Mouse (Mus musculus) forebrain, embryonic 14.5 days (tissue): ENCODE measurements around the gene Atp2a2. TPM values are rescaled to one million over a fixed set of nuclear protein-coding genes. Genes with fewer than 3 reads are reported as not detected.

ENCODE experiments used
- ATAC-seq: fragments of 200-750 bp; cut with Nextera tagmentation; 2 replicates; pipeline ENCODE4 v1.8.0; 2017; ENCODE audit warnings: mild to moderate bottlenecking, moderate library complexity
- DNase-seq: peaks from one replicate; pipeline ENCODE4 v3.0.0-alpha.2; 2015; ENCODE audit warnings: low spot score
- H3K27ac ChIP-seq: fragments of 300-500 bp; sonication (generic); 2 replicates; pipeline ENCODE4 v1.5.1; 2014; ENCODE audit warnings: low read depth, mild to moderate bottlenecking, control low read depth, low read length, moderate library complexity
- H3K27me3 ChIP-seq: fragments of 300-500 bp; sonication (generic); replicated peaks from 2 replicates; pipeline ENCODE4 v1.6.1; 2014; ENCODE audit warnings: low read length, control low read depth, mixed read lengths; ENCODE audit not compliant: control insufficient read depth, insufficient read depth
- H3K36me3 ChIP-seq: fragments of 300-500 bp; sonication (generic); 2 replicates; pipeline ENCODE4 v1.6.1; 2014; ENCODE audit warnings: low read length, control low read depth; ENCODE audit not compliant: control insufficient read depth, insufficient read depth
- H3K4me1 ChIP-seq: fragments of 300-500 bp; sonication (generic); 2 replicates; pipeline ENCODE4 v1.6.1; 2014; ENCODE audit warnings: antibody characterized with exemption, low read length, control low read depth; ENCODE audit not compliant: control insufficient read depth, insufficient read depth
- H3K4me2 ChIP-seq: fragments of 300-500 bp; sonication (generic); 2 replicates; pipeline ENCODE4 v1.6.1; 2014; ENCODE audit warnings: mild to moderate bottlenecking, control low read depth, low read length
- H3K4me3 ChIP-seq: fragments of 300-500 bp; sonication (generic); 2 replicates; pipeline ENCODE4 v1.5.1; 2014; ENCODE audit warnings: low read depth, low read length, control low read depth
- H3K9ac ChIP-seq: fragments of 300-500 bp; sonication (generic); 2 replicates; pipeline ENCODE4 v1.6.1; 2014; ENCODE audit warnings: mild to moderate bottlenecking, low read length, control low read depth, moderate library complexity
- H3K9me3 ChIP-seq: fragments of 300-500 bp; sonication (generic); replicated peaks from 2 replicates; pipeline ENCODE4 v1.6.1; 2016; ENCODE audit warnings: low read length, control low read depth, mixed read lengths; ENCODE audit not compliant: control insufficient read depth
- WGBS: fragments of 180-500 bp; shearing (Covaris S2); extraction: QIAGEN DNeasy Blood & Tissue Kit; methylation state at CpG from one replicate; pipeline ENCODE4 v1.1.7; 2014; 5-methylcytosine and 5-hydroxymethylcytosine counted together
- polyA plus RNA-seq: library from polyadenylated mRNA; unstranded; fragments of >200 nt; fragmentation: Nextera tagmentation; extraction: Ambion mirVana; gene quantifications from 2 replicates; pipeline ENCODE4 v1.2.1, GENCODE M21; 2014

Gene Atp2a2
- 34.8 and 35.1 TPM in 2 replicates for polyA plus RNA-seq

- peaks cover 28% of the 10 kb centered on the region for H3K4me1 ChIP-seq
- H3K36me3 ChIP-seq: peaks cover 6% of the 10 kb centered on the region; the same call in 1 of the 2 replicates
- peak within 1 kb of the TSS; percentile 99 for H3K9ac ChIP-seq
- DNase-seq (peak; percentile 97), ATAC-seq (peak; percentile 94)
- H3K4me2 ChIP-seq: peak within 1 kb of the TSS; percentile 64
- H3K27ac ChIP-seq: peak within 1 kb of the TSS; percentile 99
- H3K4me3 ChIP-seq: peak within 1 kb of the TSS; percentile 98
- WGBS: under 1% methylated on average over 80 of the region's 113 CpGs
- H3K9me3 ChIP-seq: 0 out of 2 replicates have a peak, but pooled peaks cover 2% of the 10 kb centered on the region
- no peaks in the 10 kb centered on the region for H3K27me3 ChIP-seq
Measured at GRCm38 (mm10) chr5:122502077-122502941, at the start of gene Atp2a2. Atp2a2 (minus strand) TSS chr5:122502225.

- no peak overlapping the region for H3K27ac ChIP-seq
- H3K4me1 ChIP-seq: no peaks in the 10 kb centered on the region
- WGBS: 69% methylated on average over 8 of the region's 8 CpGs
- no peaks in the 10 kb centered on the region for H3K9me3 ChIP-seq
- DNase-seq (no peak), ATAC-seq (no peak)
- 0 out of 2 replicates have a peak, but pooled peaks cover 7% of the 10 kb centered on the region for H3K36me3 ChIP-seq
- H3K4me3 ChIP-seq: no peak overlapping the region
- no peaks in the 10 kb centered on the region for H3K27me3 ChIP-seq
- H3K9ac ChIP-seq: no peak overlapping the region
- H3K4me2 ChIP-seq: no peak overlapping the region
Measured at GRCm38 (mm10) chr5:122550460-122550859, 48.4 kb upstream of the Atp2a2 start.

- no peak overlapping the region for H3K9ac ChIP-seq
- no peak overlapping the region for H3K27ac ChIP-seq
- 68% methylated on average over 6 of the region's 6 CpGs for WGBS
- no peak for ATAC-seq
- no peak overlapping the region for H3K4me2 ChIP-seq
- no peak overlapping the region for H3K4me3 ChIP-seq
- DNase-seq: no peak
- no peaks in the 10 kb centered on the region for H3K4me1 ChIP-seq
- no peaks in the 10 kb centered on the region for H3K9me3 ChIP-seq
- 0 out of 2 replicates have a peak, but pooled peaks cover 7% of the 10 kb centered on the region for H3K36me3 ChIP-seq
- H3K27me3 ChIP-seq: no peaks in the 10 kb centered on the region
Measured at GRCm38 (mm10) chr5:122548671-122549070, 46.6 kb upstream of the Atp2a2 start.

GRCm38 (mm10) chr5:122547810-122548209, 45.8 kb upstream of the Atp2a2 start:
- ATAC-seq (no peak), DNase-seq (no peak)
- Histone ChIP-seq H3K27me3 (no peaks in the 10 kb centered on the region), H3K9ac (no peak overlapping the region), H3K9me3 (no peaks in the 10 kb centered on the region), H3K4me2 (no peak overlapping the region), H3K36me3 (0 out of 2 replicates have a peak, but pooled peaks cover 4% of the 10 kb centered on the region), H3K27ac (no peak overlapping the region), H3K4me3 (no peak overlapping the region), H3K4me1 (no peaks in the 10 kb centered on the region)
- WGBS: 22% methylated on average over 6 of the region's 6 CpGs

DNA sequence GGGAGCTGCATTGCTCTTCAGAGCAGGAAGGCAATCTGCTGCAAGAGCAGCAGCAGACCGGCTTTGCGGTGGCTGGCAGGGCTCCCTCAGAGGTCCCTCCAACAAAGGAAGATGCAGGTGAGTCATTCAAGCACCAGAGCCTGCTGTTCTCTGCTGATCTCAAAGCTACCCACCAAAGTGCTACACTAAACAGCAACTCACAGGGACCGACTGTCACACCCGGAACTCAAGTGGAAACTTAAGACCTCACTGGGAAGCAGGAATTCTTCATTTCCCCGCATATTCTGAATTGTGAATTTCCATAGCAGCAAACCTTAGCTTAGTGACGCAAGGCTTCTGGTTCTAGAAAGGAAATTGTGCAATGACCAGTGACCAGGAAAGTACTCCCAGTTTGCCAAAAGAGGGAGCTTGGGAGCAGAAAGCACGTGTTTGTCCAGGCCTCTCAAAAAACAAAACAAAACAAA, 45.3 kb upstream of the Atp2a2 start:
- Histone ChIP-seq H3K27me3 (no peaks in the 10 kb centered on the region), H3K27ac (no peak overlapping the region; the same call in 1 of the 2 replicates), H3K9ac (no peak overlapping the region), H3K9me3 (no peaks in the 10 kb centered on the region), H3K36me3 (0 out of 2 replicates have a peak, but pooled peaks cover 4% of the 10 kb centered on the region), H3K4me3 (no peak overlapping the region), H3K4me2 (no peak overlapping the region), H3K4me1 (no peaks in the 10 kb centered on the region)
- DNase-seq (peak; percentile 41), ATAC-seq (no peak)
- 57% methylated on average over 7 of the region's 7 CpGs for WGBS

DNA sequence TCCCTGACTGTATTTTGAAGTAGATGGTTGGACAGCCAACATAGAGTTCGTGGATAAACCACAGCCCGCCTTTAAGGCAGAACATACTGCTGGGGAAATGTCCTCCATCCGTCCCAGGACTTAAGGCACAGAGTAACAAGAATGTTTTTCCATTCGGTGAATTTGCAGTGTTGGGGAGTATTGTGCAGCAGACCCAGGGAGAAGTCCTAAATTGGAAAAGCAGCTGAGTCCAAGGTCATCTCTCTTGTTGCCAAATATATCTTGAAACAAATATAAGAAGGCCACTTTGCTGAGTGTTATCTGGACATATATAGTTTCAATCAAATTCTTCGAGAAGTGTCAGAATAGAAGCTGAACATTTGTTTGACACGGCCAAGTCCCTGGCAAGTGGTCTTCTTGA, 41.4 kb upstream of the Atp2a2 start:
- ATAC-seq: no peak
- Histone ChIP-seq H3K27me3 (no peaks in the 10 kb centered on the region), H3K4me2 (no peak overlapping the region), H3K4me3 (no peak overlapping the region), H3K4me1 (no peaks in the 10 kb centered on the region), H3K27ac (no peak overlapping the region), H3K36me3 (0 out of 2 replicates have a peak, but pooled peaks cover 4% of the 10 kb centered on the region), H3K9me3 (no peaks in the 10 kb centered on the region), H3K9ac (no peak overlapping the region)
- WGBS: 91% methylated on average over 6 of the region's 6 CpGs
- DNase-seq: no peak

GRCm38 (mm10) chr5:122541871-122542270, 39.8 kb upstream of the Atp2a2 start:
- DNase-seq (no peak), ATAC-seq (no peak)
- 87% methylated on average over 8 of the region's 8 CpGs for WGBS
- H3K4me1 ChIP-seq: no peaks in the 10 kb centered on the region
- H3K36me3 ChIP-seq: 0 out of 2 replicates have a peak, but pooled peaks cover 7% of the 10 kb centered on the region
- no peak overlapping the region for H3K9ac ChIP-seq
- no peaks in the 10 kb centered on the region for H3K9me3 ChIP-seq
- no peak overlapping the region for H3K4me2 ChIP-seq
- H3K4me3 ChIP-seq: no peak overlapping the region
- no peak overlapping the region for H3K27ac ChIP-seq
- no peaks in the 10 kb centered on the region for H3K27me3 ChIP-seq

DNA sequence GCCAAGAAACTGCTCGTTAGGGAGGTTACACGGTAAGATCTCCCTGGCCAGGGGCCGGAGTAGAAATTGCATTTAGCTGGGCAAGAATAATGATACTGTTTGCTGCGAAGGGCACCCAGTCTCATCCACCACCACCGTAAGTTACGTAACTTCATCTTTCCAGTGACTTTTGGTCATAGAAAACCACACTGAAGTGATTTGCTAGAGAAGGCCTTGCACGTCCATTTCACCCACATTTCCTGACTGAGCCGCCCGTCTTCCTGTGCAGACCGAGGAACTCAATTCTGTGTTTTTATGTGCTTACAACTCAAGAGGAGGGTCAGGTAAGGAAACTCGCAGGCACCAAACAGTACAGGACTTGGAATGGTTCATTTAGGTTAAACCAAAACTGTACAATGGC, 36.1 kb upstream of the Atp2a2 start:
- no peak for DNase-seq
- Histone ChIP-seq H3K4me1 (no peaks in the 10 kb centered on the region), H3K4me2 (no peak overlapping the region), H3K9me3 (no peaks in the 10 kb centered on the region), H3K27ac (no peak overlapping the region), H3K4me3 (no peak overlapping the region), H3K9ac (no peak overlapping the region), H3K27me3 (no peaks in the 10 kb centered on the region), H3K36me3 (0 out of 2 replicates have a peak, but pooled peaks cover 7% of the 10 kb centered on the region)
- no peak for ATAC-seq
- WGBS: 85% methylated on average over 11 of the region's 11 CpGs

GRCm38 (mm10) chr5:122537654-122538053, 35.6 kb upstream of the Atp2a2 start:
- Histone ChIP-seq H3K27ac (no peak overlapping the region), H3K36me3 (0 out of 2 replicates have a peak, but pooled peaks cover 7% of the 10 kb centered on the region), H3K4me3 (no peak overlapping the region), H3K4me1 (no peaks in the 10 kb centered on the region), H3K9me3 (no peaks in the 10 kb centered on the region), H3K27me3 (no peaks in the 10 kb centered on the region), H3K9ac (no peak overlapping the region), H3K4me2 (no peak overlapping the region)
- no peak for DNase-seq
- WGBS: 98% methylated on average over 5 of the region's 5 CpGs
- ATAC-seq: no peak
